Mouse (Mus musculus): ENCODE data around the gene Grip1. TPM values are rescaled to one million over a fixed set of nuclear protein-coding genes. Genes with fewer than 3 reads are reported as not detected.

The Grip1 gene
- polyA plus RNA-seq, 1 experiment from 2014 or later, result 0.87 TPM

DNA sequence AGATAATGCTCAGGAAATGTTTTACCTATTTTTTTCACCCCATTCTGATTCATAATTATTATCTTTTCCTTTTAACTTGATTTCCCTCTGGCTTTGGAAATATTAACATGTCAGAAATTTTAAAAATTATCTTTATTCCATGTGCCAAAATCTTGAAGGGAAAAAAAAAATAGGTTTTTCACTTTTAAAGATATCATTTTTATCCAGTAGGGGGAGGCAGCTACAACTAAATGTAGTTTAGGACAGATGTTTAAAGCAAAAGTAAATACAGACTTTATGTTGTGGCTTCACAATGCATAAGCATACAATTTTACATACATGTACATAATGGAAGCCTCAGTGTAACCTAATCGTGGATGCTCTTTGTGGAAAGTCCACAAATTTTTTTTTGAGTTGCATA lies 336.9 kb downstream of the Grip1 start:
- Histone ChIP-seq H3K4me2 (replicated peaks; ENCODE audit: low read depth) (no peak overlapping the region), H3K4me1 (replicated peaks; ENCODE audit: control insufficient read depth, insufficient read depth) (no peaks in the 10 kb centered on the region), H3K9me3 (ENCODE audit: control insufficient read depth, low read length) (no peaks in the 10 kb centered on the region), H3K9ac (ENCODE audit: low read length) (no peak overlapping the region), H3K4me3 (ENCODE audit: low read depth, low read length) (no peak overlapping the region), H3K27ac (replicated peaks) (no peak overlapping the region), H3K27me3 (ENCODE audit: control insufficient read depth, insufficient read depth, low read length) (no peaks in the 10 kb centered on the region), H3K36me3 (ENCODE audit: control insufficient read depth, insufficient read depth, low read length) (no peaks in the 10 kb centered on the region)
- DNase-seq (ENCODE audit: low spot score), result no peak
- peak; percentile 65 for TF ChIP-seq CTCF (IDR thresholded peaks at IDR 0.05; ENCODE audit: low read depth)
- no peak for TF ChIP-seq EP300 (optimal IDR thresholded peaks at IDR 0.05)
- WGBS, result 46% methylated on average over 1 of the region's 1 CpGs
- ATAC-seq (ENCODE audit: low FRiP score, low TSS enrichment), result no peak

DNA sequence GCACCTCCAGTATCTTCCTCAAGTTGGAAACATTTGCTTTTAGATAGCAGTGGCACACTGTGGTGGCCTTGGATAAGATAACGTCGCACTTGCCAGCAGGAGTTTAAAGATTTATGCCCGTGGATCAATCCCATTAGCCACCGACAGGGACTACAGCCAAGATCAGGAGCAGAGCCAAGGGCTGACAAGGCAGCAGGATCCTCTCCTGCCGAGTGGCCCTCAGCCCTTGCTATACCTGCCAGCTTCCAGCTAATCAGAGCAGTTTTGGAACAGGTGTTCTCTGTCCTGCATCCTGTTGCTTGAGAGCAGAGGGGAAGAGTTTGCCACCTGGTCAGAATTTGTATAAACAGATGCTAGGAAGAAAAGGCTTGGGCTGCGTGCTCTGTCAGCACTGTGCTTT lies 348.8 kb downstream of the Grip1 start:
- Histone ChIP-seq H3K9me3 (ENCODE audit: control insufficient read depth, low read length) (no peaks in the 10 kb centered on the region), H3K9ac (ENCODE audit: low read length) (no peak overlapping the region), H3K36me3 (ENCODE audit: control insufficient read depth, insufficient read depth, low read length) (no peaks in the 10 kb centered on the region), H3K27ac (replicated peaks) (no peak overlapping the region), H3K4me3 (ENCODE audit: low read depth, low read length) (no peak overlapping the region), H3K27me3 (ENCODE audit: control insufficient read depth, insufficient read depth, low read length) (no peaks in the 10 kb centered on the region), H3K4me1 (replicated peaks; ENCODE audit: control insufficient read depth, insufficient read depth) (no peaks in the 10 kb centered on the region), H3K4me2 (replicated peaks; ENCODE audit: low read depth) (no peak overlapping the region)
- 27% methylated on average over 6 of the region's 6 CpGs for WGBS
- TF ChIP-seq EP300 (optimal IDR thresholded peaks at IDR 0.05) (no peak), CTCF (IDR thresholded peaks at IDR 0.05; ENCODE audit: low read depth) (no peak)
- DNase-seq (ENCODE audit: low spot score) (no peak), ATAC-seq (ENCODE audit: low FRiP score, low TSS enrichment) (no peak)

DNA sequence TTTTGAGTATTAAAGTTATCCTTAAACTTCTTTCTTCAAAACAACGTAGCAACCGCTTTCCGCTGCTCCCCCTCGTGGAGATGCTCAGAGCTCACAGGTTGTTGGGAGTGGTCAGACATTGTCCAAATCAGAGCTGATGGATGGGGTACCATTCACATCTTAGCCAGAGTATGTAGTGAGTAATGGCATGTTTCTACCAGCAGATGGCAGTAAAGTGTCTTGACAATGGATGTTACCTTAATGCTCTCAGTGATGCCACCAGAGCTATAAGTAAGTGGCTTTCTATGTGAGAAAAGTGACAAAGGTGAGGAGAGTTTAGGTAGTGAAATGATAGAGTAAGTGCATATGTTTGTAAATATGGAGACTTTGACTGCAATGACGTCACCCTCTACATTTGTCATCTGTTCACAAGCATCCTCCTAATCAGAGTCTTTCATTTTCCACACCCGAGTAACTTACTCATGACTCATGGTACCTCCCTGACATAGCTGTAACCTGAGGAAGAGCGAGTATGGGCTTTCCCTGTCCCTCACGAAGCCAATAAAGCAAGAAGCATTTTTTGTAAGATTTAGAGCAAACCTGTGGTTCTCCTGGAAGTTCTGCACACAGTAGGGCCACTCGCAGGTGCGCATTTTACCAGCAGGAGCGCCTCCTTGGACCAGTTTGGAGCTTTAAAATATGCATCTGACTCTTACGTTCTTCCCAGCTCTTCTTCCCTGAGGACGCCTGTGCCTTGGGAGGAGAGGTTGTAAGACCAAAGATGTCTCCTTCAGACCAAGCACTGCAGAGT lies 350.2 kb downstream of the Grip1 start:
- Histone ChIP-seq H3K27ac (replicated peaks) (no peak overlapping the region), H3K4me1 (replicated peaks; ENCODE audit: control insufficient read depth, insufficient read depth) (no peaks in the 10 kb centered on the region), H3K4me2 (replicated peaks; ENCODE audit: low read depth) (no peak overlapping the region), H3K9me3 (ENCODE audit: control insufficient read depth, low read length) (no peaks in the 10 kb centered on the region), H3K36me3 (ENCODE audit: control insufficient read depth, insufficient read depth, low read length) (no peaks in the 10 kb centered on the region), H3K27me3 (ENCODE audit: control insufficient read depth, insufficient read depth, low read length) (no peaks in the 10 kb centered on the region), H3K9ac (ENCODE audit: low read length) (no peak overlapping the region), H3K4me3 (ENCODE audit: low read depth, low read length) (no peak overlapping the region)
- WGBS, result 49% methylated on average over 13 of the region's 13 CpGs
- peak; percentile 79; the same call in 1 of the 2 replicates for ATAC-seq (ENCODE audit: low FRiP score, low TSS enrichment)
- DNase-seq (ENCODE audit: low spot score), result peak; percentile 33
- TF ChIP-seq CTCF (IDR thresholded peaks at IDR 0.05; ENCODE audit: low read depth), result peak; percentile 89
- no peak for TF ChIP-seq EP300 (optimal IDR thresholded peaks at IDR 0.05)

DNA sequence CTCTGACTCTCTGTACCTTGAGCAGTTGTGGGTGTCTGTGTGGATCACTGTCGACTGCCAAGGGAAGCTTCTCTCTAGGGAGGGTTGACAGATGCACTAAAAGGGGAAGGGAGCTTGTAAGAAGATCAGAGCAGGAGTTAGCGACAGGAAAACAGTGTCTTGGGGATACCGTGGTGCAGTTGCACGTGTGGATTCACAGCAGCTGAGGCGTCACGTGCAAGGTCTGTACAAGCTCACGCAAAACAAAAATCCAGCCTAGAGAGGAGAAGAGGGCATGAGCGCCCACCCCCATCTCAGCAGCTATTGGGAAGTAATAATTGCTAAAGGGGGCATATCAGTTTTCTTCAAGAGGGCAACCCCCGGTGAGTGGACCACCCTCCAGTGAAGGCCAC lies 350.8 kb downstream of the Grip1 start:
- Histone ChIP-seq H3K4me3 (ENCODE audit: low read depth, low read length) (no peak overlapping the region), H3K9me3 (ENCODE audit: control insufficient read depth, low read length) (no peaks in the 10 kb centered on the region), H3K27me3 (ENCODE audit: control insufficient read depth, insufficient read depth, low read length) (no peaks in the 10 kb centered on the region), H3K9ac (ENCODE audit: low read length) (no peak overlapping the region), H3K4me1 (replicated peaks; ENCODE audit: control insufficient read depth, insufficient read depth) (no peaks in the 10 kb centered on the region), H3K4me2 (replicated peaks; ENCODE audit: low read depth) (no peak overlapping the region), H3K36me3 (ENCODE audit: control insufficient read depth, insufficient read depth, low read length) (no peaks in the 10 kb centered on the region), H3K27ac (replicated peaks) (no peak overlapping the region)
- DNase-seq (ENCODE audit: low spot score) (no peak), ATAC-seq (ENCODE audit: low FRiP score, low TSS enrichment) (no peak)
- WGBS, result 84% methylated on average over 9 of the region's 9 CpGs
- TF ChIP-seq EP300 (optimal IDR thresholded peaks at IDR 0.05) (no peak), CTCF (IDR thresholded peaks at IDR 0.05; ENCODE audit: low read depth) (no peak)

DNA sequence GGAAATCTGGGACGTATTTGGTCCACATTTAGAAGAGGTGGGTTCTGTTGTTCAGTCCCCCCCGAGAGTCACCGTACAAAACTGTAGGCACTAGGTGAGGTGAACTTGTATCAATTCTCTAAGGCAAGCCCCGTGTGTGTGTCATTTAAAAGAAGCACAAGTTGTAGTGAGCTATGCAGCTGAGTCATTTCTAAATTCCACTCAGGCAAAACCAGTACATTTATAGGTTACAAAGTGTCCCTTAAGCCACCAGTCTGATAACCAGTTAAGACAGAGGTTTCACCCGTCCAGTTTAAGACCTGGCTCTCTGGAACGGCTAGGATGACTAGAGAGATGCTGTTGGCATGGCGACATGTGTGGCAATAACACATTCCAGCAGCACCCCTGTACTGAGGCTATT lies 351.5 kb downstream of the Grip1 start:
- H3K27ac ChIP-seq (replicated peaks), result no peak overlapping the region
- H3K4me1 ChIP-seq (replicated peaks; ENCODE audit: control insufficient read depth, insufficient read depth), result no peaks in the 10 kb centered on the region
- DNase-seq (ENCODE audit: low spot score) (no peak), ATAC-seq (ENCODE audit: low FRiP score, low TSS enrichment) (no peak)
- H3K9me3 ChIP-seq (ENCODE audit: control insufficient read depth, low read length), result no peaks in the 10 kb centered on the region
- no peak overlapping the region for H3K4me3 ChIP-seq (ENCODE audit: low read depth, low read length)
- H3K27me3 ChIP-seq (ENCODE audit: control insufficient read depth, insufficient read depth, low read length), result no peaks in the 10 kb centered on the region
- H3K4me2 ChIP-seq (replicated peaks; ENCODE audit: low read depth), result no peak overlapping the region
- no peaks in the 10 kb centered on the region for H3K36me3 ChIP-seq (ENCODE audit: control insufficient read depth, insufficient read depth, low read length)
- no peak overlapping the region for H3K9ac ChIP-seq (ENCODE audit: low read length)
- WGBS, result 76% methylated on average over 7 of the region's 7 CpGs
- TF ChIP-seq CTCF (IDR thresholded peaks at IDR 0.05; ENCODE audit: low read depth) (no peak), EP300 (optimal IDR thresholded peaks at IDR 0.05) (no peak)

DNA sequence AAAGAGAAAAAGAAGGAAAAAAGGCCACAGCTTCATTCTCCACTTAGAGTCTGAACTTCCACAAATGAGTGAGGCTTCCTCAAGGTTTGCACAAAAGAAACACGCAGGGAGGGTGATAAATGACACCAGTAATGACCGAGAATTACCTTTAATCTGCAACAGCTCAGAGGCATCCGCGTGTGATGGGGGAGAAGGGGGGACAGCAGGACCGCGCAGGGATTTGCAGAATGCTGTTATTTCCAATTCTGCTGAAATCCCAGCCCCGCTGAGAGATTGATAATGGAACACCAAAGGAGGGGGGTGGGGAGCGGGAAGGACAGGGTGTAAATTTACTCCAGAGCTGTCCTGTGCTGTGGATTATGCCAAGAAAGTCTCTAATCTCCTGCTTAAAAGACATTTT lies 352.5 kb downstream of the Grip1 start:
- no peak overlapping the region for H3K4me3 ChIP-seq (ENCODE audit: low read depth, low read length)
- H3K36me3 ChIP-seq (ENCODE audit: control insufficient read depth, insufficient read depth, low read length), result no peaks in the 10 kb centered on the region
- H3K4me2 ChIP-seq (replicated peaks; ENCODE audit: low read depth), result no peak overlapping the region
- DNase-seq (ENCODE audit: low spot score) (no peak), ATAC-seq (ENCODE audit: low FRiP score, low TSS enrichment) (no peak)
- no peaks in the 10 kb centered on the region for H3K4me1 ChIP-seq (replicated peaks; ENCODE audit: control insufficient read depth, insufficient read depth)
- no peaks in the 10 kb centered on the region for H3K9me3 ChIP-seq (ENCODE audit: control insufficient read depth, low read length)
- TF ChIP-seq CTCF (IDR thresholded peaks at IDR 0.05; ENCODE audit: low read depth), result no peak
- no peak for TF ChIP-seq EP300 (optimal IDR thresholded peaks at IDR 0.05)
- H3K27me3 ChIP-seq (ENCODE audit: control insufficient read depth, insufficient read depth, low read length), result no peaks in the 10 kb centered on the region
- WGBS, result 36% methylated on average over 8 of the region's 8 CpGs
- H3K9ac ChIP-seq (ENCODE audit: low read length), result no peak overlapping the region
- H3K27ac ChIP-seq (replicated peaks), result no peak overlapping the region

Measured in stomach, postnatal 0 days (tissue).